Mouse (Mus musculus): ENCODE results near the gene Plxnc1.

- TF ChIP-seq CTCF (IDR thresholded peaks at IDR 0.05; ENCODE audit: low read depth, low read length): no peak
- TF ChIP-seq POLR2A (IDR thresholded peaks at IDR 0.05; ENCODE audit: extremely low read depth, insufficient read depth, low read length): no peak
These were observed 28.0 kb downstream of the Plxnc1 start for GRCm38 (mm10) chr10:94916610-94917009.

All from liver, adult 2 months (tissue).